Mouse (Mus musculus) thymus, adult 18-20 months (tissue): ENCODE measurements around the gene Ceacam13.
"Not testable (repeated sequence)": the region's sequence is repeated elsewhere in the genome, so short reads cannot be mapped to it uniquely, and the experiment has no call there.

Source experiments
- DNase-seq, 2 experiments: peaks; one replicate each; pipeline ENCODE4 v3.0.0; 2022; ENCODE audit warnings: mixed read lengths in 2 of 2

Gene Ceacam13

DNA sequence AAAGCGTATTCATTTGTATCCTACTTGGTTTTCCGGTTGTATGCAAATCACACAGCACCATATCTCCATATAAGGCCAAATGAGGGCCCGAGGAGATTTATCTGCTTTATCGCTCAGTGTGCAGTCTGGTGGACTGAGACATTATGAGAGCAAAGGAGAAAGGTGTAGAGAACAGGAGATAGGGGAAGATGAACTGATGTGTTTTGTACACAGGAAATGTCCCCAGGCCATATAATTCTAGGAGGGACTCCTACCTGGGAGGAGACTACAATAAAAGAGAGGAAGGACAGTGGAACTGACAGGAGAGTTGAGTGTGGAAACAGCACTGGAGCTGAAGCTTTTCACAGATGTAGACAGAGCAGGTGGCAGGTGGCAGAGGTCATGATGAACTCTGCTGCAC is at the start of gene Ceacam13:
TSS of gene Ceacam13 (plus strand) at position 301 of the 400 bp plus-strand sequence.
- DNase-seq, result no peak

DNA sequence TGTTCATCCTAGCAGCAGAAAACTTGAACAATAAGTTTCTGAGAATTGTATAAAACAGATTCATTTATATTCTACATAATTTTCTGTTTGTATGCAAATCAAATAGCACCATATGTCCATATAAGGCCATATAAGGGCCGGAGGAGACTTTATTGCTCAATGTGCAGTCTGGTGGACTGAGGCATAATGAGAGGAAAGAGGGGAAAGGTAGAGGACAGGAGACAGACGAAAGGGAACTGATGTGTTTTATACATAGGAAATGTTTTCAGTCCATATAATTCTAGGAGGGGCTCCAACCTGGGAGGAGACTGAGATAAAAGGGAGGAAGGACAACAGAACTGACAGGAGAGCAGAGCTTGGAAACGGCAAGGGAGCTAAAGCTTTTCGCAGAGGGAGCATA is 37.9 kb upstream of the Ceacam13 start, which contains the start of gene Ceacam11:
TSS of gene Ceacam11 (plus strand) at position 301 of the 400 bp plus-strand sequence.
- no peak for DNase-seq

DNA sequence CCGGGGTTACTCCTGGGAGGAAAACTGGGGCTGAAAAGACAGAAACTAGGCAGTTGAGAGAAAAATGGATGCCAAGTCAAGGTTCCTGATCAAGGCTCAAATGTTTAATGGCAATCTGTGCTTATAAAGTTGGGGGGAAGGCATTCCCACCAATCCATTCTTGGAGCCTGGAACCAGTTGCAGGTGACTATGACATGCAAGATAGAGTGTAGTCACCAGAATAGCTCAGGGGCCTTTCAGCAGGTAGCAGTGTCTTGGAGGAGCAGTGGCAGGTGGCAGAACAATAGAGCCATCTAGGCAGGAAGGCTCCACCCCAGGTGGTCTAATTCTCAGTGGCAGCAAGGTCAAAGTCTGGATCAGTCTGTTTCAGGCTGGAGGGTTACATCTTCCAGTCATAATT is 8.6 kb upstream of the Ceacam13 start:
- not testable (repeated sequence) for DNase-seq

DNA sequence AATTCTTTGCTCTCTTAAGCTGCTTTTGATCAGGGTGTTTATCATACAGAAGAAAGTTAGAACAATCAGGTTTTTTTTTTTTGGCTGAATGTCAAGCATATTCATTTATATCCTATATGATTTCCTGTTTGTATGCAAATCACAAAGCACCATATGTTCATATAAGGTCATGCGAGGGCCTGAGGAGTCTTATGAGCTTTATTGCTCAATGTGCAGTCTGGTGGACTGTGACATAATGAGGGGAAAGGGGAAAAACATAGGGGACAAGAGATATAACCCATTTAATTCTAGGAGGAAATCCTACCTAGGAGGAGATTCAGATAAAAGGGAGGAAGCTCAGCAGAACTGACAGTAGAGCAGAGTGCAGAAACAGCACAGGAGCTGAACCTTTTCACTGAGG is 55.9 kb downstream of the Ceacam13 start, which contains the start of gene Ceacam12:
TSS of gene Ceacam12 (plus strand) at position 301 of the 400 bp plus-strand sequence.
- DNase-seq, result no peak
